Mouse (Mus musculus): ENCODE results near the gene Mtfr1l. TPM values are rescaled to one million over a fixed set of nuclear protein-coding genes. Genes with fewer than 3 reads are reported as not detected.

Gene Mtfr1l
- total and polyA plus RNA-seq, 2 experiments from 2014 or later: 167 to 191 TPM

DNA sequence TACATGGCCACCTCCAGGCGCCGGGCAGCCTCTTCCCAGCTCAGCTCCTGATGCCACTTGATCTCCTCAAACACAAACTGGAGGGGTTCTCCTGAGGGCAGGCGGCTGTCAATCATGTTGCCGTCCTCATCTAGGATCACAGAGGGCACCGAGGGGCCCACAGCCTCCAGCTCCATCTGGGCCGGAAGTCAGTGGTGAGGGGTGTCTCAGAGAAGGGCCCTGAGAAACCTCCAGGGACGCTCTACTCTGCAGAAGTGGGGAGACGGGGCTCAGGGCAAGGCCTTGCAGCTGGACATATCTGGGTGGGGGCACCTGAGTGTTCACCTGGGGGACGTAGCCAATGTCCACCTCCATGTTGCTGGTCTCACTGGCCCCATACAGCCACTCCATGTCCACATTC is 7.5 kb upstream of the Mtfr1l start:
- TF ChIP-seq CTCF (IDR thresholded peaks at IDR 0.05): no peak
- Histone ChIP-seq H3K36me3 (ENCODE audit: insufficient read depth, low read length) (peaks cover 65% of the 10 kb centered on the region), H3K4me3 (ENCODE audit: low read depth, low read length) (no peak overlapping the region), H3K27ac (ENCODE audit: low read depth, low read length) (no peak overlapping the region), H3K27me3 (ENCODE audit: insufficient read depth, low read length) (no peaks in the 10 kb centered on the region), H3K9ac (replicated peaks; ENCODE audit: low read length, poor library complexity, severe bottlenecking) (no peak overlapping the region), H3K4me1 (ENCODE audit: insufficient read depth, low read length) (no peaks in the 10 kb centered on the region), H3K9me3 (ENCODE audit: low read length) (no peaks in the 10 kb centered on the region), H3K4me2 (ENCODE audit: low read depth, low read length, poor library complexity, severe bottlenecking) (no peak overlapping the region)
- ATAC-seq (ENCODE audit: low FRiP score): no peak
- 94% methylated on average over 9 of the region's 9 CpGs for WGBS
- no peak for DNase-seq (ENCODE audit: low spot score)

DNA sequence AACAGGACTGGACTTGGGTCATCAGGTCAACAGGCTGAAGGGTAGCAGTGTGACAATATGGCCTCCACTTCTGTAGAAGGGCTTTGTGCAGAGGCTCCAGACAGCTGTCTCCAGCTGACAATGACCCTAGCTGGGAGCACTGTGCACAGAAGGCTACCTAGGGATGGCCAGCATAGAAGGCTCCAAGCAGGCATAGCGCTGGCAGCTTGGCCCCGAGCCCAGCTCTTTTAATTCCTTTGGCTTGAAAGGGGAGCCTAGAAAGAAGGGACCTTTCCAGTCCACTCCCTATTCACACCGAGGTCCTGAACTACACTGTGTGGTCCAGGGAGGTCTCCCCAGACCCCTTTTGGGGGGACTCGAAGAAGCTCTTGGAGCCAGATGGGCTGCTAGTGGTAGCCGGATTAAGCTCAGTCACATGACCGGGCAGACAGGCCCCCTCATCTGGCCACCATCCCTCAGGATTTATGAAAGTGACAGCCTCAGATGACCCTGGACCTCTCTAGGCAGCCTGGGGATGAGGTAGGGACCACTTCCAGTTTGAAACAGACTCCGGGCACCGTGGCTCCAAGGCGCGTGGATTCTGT is 3.9 kb upstream of the Mtfr1l start:
- Histone ChIP-seq H3K4me2 (ENCODE audit: low read depth, low read length, poor library complexity, severe bottlenecking) (no peak overlapping the region), H3K36me3 (ENCODE audit: insufficient read depth, low read length) (peaks cover 46% of the 10 kb centered on the region), H3K9me3 (ENCODE audit: low read length) (no peaks in the 10 kb centered on the region), H3K9ac (replicated peaks; ENCODE audit: low read length, poor library complexity, severe bottlenecking) (no peak overlapping the region), H3K27ac (ENCODE audit: low read depth, low read length) (no peak overlapping the region), H3K4me1 (ENCODE audit: insufficient read depth, low read length) (peaks cover under 1% of the 10 kb centered on the region; the same call in 1 of the 2 replicates), H3K27me3 (ENCODE audit: insufficient read depth, low read length) (no peaks in the 10 kb centered on the region), H3K4me3 (ENCODE audit: low read depth, low read length) (no peak overlapping the region)
- DNase-seq (ENCODE audit: low spot score) (peak; percentile 65), ATAC-seq (ENCODE audit: low FRiP score) (no peak)
- no peak for TF ChIP-seq CTCF (IDR thresholded peaks at IDR 0.05)
- WGBS: 72% methylated on average over 10 of the region's 10 CpGs

DNA sequence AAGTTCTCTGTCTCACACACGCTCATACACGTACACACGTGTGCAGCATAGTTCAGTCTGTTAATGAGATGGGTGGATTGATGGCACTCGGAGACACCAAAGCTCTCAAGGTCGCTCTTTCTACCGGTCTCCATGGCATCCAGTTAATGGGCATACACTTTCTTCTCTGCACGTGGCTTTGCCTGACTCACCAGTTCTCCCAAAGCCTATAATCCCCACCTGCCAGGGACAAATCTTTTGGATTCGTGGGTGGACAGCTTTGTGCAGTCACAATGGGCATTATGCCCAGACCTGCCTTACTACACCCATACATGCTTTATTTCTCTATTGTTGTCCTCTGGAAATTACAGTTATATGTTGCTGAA is 582 bp upstream of the Mtfr1l start:
- no peaks in the 10 kb centered on the region for H3K27me3 ChIP-seq (ENCODE audit: insufficient read depth, low read length)
- peak overlapping the region; percentile 95 for H3K4me2 ChIP-seq (ENCODE audit: low read depth, low read length, poor library complexity, severe bottlenecking)
- TF ChIP-seq CTCF (IDR thresholded peaks at IDR 0.05): no peak
- ATAC-seq (ENCODE audit: low FRiP score) (peak; percentile 25; the same call in 1 of the 2 replicates), DNase-seq (ENCODE audit: low spot score) (no peak)
- peak overlapping the region; percentile 97 for H3K4me3 ChIP-seq (ENCODE audit: low read depth, low read length)
- H3K9ac ChIP-seq (replicated peaks; ENCODE audit: low read length, poor library complexity, severe bottlenecking): no peak overlapping the region
- WGBS: 2% methylated on average over 8 of the region's 8 CpGs
- H3K36me3 ChIP-seq (ENCODE audit: insufficient read depth, low read length): peaks cover 24% of the 10 kb centered on the region
- H3K9me3 ChIP-seq (ENCODE audit: low read length): no peaks in the 10 kb centered on the region
- H3K4me1 ChIP-seq (ENCODE audit: insufficient read depth, low read length): peaks cover 8% of the 10 kb centered on the region; the same call in 1 of the 2 replicates
- H3K27ac ChIP-seq (ENCODE audit: low read depth, low read length): 0 out of 2 replicates have a peak overlapping the region, but pooled peaks have one; percentile 43

DNA sequence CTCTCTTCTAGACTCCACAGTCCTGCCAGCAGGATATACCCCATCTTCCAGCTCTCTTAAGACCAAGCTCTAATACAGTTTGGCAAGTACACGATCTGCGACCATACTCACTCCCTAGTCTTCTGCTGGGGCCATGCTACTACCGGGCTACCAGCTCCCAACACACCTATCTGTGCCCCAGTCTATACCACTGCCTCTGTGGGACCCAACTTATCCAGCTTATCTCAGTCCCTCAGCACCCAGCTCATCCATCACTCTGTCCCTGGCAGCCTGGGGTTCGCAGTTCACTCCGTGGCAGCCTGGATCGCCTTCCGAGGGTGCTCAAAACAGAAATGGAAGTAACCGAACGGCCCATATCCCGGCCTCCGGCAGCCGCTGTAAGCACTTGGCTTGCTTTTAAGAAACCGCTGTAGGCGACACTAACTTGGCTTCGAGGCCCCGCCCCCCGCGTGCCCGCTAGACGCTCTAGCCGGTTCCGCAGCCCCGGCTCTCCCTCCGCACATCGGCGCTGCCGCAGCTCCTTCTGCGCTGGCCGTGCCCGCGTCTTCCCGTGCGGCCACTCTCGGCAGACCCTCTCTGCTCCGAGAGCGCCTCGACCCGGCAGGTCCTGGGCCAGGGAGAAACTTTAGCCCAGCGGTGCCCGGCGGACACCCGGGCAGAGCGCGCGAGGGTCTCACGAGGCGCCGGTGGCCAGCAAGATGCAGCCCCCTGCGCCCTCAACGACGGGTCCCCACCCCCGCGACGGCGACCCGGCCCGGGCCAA is 882 bp downstream of the Mtfr1l start:
- no peak for TF ChIP-seq CTCF (IDR thresholded peaks at IDR 0.05)
- Histone ChIP-seq H3K4me1 (ENCODE audit: insufficient read depth, low read length) (peaks cover 8% of the 10 kb centered on the region; the same call in 1 of the 2 replicates), H3K27ac (ENCODE audit: low read depth, low read length) (peak overlapping the region; percentile 90), H3K4me3 (ENCODE audit: low read depth, low read length) (peak overlapping the region; percentile 97), H3K36me3 (ENCODE audit: insufficient read depth, low read length) (peaks cover 25% of the 10 kb centered on the region), H3K9me3 (ENCODE audit: low read length) (no peaks in the 10 kb centered on the region), H3K27me3 (ENCODE audit: insufficient read depth, low read length) (no peaks in the 10 kb centered on the region), H3K9ac (replicated peaks; ENCODE audit: low read length, poor library complexity, severe bottlenecking) (peak overlapping the region; percentile 92), H3K4me2 (ENCODE audit: low read depth, low read length, poor library complexity, severe bottlenecking) (peak overlapping the region; percentile 95)
- 1% methylated on average over 56 of the region's 57 CpGs for WGBS
- ATAC-seq (ENCODE audit: low FRiP score) (no peak; the same call in 1 of the 2 replicates), DNase-seq (ENCODE audit: low spot score) (peak; percentile 63)

DNA sequence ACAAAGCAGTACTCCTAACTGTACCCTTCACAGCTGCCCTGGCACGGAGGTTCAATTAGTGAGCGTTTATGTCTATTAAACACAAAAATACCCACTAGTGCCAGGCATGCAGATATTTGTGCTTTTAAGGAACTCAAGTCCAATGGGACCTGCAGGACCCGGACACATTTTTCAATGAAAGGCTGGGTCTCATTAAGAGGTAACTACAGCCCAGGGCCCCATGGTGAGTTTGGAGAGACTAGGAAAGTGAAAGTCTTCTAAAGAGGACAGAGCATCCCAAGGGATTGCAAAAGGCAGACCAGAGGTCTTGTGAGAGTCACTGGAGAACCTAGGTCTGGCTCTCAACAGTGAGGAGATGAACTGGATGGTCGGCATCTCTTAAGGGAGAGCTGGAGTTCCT is 1.8 kb downstream of the Mtfr1l start:
- Histone ChIP-seq H3K4me3 (ENCODE audit: low read depth, low read length) (peak overlapping the region; percentile 97; the same call in 1 of the 2 replicates), H3K27me3 (ENCODE audit: insufficient read depth, low read length) (no peaks in the 10 kb centered on the region), H3K36me3 (ENCODE audit: insufficient read depth, low read length) (peaks cover 25% of the 10 kb centered on the region), H3K4me2 (ENCODE audit: low read depth, low read length, poor library complexity, severe bottlenecking) (peak overlapping the region; percentile 95), H3K4me1 (ENCODE audit: insufficient read depth, low read length) (peaks cover 8% of the 10 kb centered on the region; the same call in 1 of the 2 replicates), H3K9me3 (ENCODE audit: low read length) (no peaks in the 10 kb centered on the region), H3K27ac (ENCODE audit: low read depth, low read length) (no peak overlapping the region), H3K9ac (replicated peaks; ENCODE audit: low read length, poor library complexity, severe bottlenecking) (peak overlapping the region; percentile 92; the same call in 1 of the 2 replicates)
- no peak for ATAC-seq (ENCODE audit: low FRiP score)
- no peak for TF ChIP-seq CTCF (IDR thresholded peaks at IDR 0.05)
- 86% methylated on average over 4 of the region's 4 CpGs for WGBS
- no peak for DNase-seq (ENCODE audit: low spot score)

DNA sequence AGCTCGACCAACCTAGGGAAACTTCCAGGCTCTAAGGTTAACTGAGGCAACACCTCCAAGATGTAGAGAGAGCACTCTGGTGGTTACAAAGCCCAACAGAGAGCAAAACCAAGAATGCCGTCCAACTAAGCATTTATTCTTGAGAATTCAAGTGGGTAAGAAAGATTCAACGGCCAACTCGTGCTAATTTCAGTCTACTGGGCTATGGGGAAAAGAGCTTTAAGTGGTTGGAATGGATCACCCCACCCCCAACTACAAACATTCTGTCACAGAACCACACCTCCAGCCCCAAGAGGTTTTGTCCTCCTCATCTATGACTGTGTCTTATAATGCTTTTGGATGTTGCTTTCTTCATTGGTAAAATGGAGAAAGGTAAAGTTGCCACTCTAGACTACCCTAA is 2.3 kb downstream of the Mtfr1l start:
- no peak for TF ChIP-seq CTCF (IDR thresholded peaks at IDR 0.05)
- no peak overlapping the region for H3K4me3 ChIP-seq (ENCODE audit: low read depth, low read length)
- peaks cover 8% of the 10 kb centered on the region; the same call in 1 of the 2 replicates for H3K4me1 ChIP-seq (ENCODE audit: insufficient read depth, low read length)
- H3K27ac ChIP-seq (ENCODE audit: low read depth, low read length): no peak overlapping the region
- H3K4me2 ChIP-seq (ENCODE audit: low read depth, low read length, poor library complexity, severe bottlenecking): no peak overlapping the region
- peaks cover 25% of the 10 kb centered on the region for H3K36me3 ChIP-seq (ENCODE audit: insufficient read depth, low read length)
- no peak overlapping the region for H3K9ac ChIP-seq (replicated peaks; ENCODE audit: low read length, poor library complexity, severe bottlenecking)
- no peaks in the 10 kb centered on the region for H3K27me3 ChIP-seq (ENCODE audit: insufficient read depth, low read length)
- 82% methylated on average over 4 of the region's 4 CpGs for WGBS
- DNase-seq (ENCODE audit: low spot score) (no peak), ATAC-seq (ENCODE audit: low FRiP score) (no peak)
- H3K9me3 ChIP-seq (ENCODE audit: low read length): no peaks in the 10 kb centered on the region

Measured in midbrain, postnatal 0 days (tissue).